Mouse (Mus musculus) thymus, adult 2 months (tissue): ENCODE results near the gene Mid1ip1. TPM values are rescaled to one million over a fixed set of nuclear protein-coding genes. Genes with fewer than 3 reads are reported as not detected.

Experiments
- DNase-seq: peaks from one replicate; pipeline ENCODE4 v3.0.0; 2021
- H3K27ac ChIP-seq: fragments of 200-500 bp; 2 replicates; pipeline ENCODE4 v1.5.1; 2012; ENCODE audit warnings: low read length, control low read depth; ENCODE audit not compliant: control insufficient read depth, insufficient read depth
- H3K27me3 ChIP-seq: fragments of 200-500 bp; 2 replicates; pipeline ENCODE4 v1.6.1; 2012; ENCODE audit warnings: mild to moderate bottlenecking, low read length, moderate library complexity, mixed read lengths; ENCODE audit not compliant: control insufficient read depth, insufficient read depth
- H3K36me3 ChIP-seq: fragments of 200-500 bp; 2 replicates; pipeline ENCODE4 v1.6.1; 2012; ENCODE audit warnings: mild to moderate bottlenecking, low read length, moderate library complexity; ENCODE audit not compliant: control insufficient read depth, insufficient read depth
- H3K4me1 ChIP-seq: fragments of 200-500 bp; replicated peaks from 2 replicates; pipeline ENCODE4 v1.6.1; 2012; ENCODE audit warnings: low read length; ENCODE audit not compliant: control insufficient read depth, insufficient read depth
- H3K4me3 ChIP-seq: fragments of 200-500 bp; 2 replicates; pipeline ENCODE4 v1.5.1; 2012; ENCODE audit warnings: mild to moderate bottlenecking, low read length, control low read depth, moderate library complexity; ENCODE audit not compliant: control insufficient read depth, insufficient read depth
- CTCF ChIP-seq: fragments of 200-500 bp; IDR thresholded peaks from 2 replicates; pipeline ENCODE4 v1.5.1; 2012; ENCODE audit warnings: mild to moderate bottlenecking, control low read depth, low read length, moderate library complexity, borderline replicate concordance; ENCODE audit not compliant: control insufficient read depth, poor library complexity, insufficient read depth; ENCODE audit errors: extremely low read depth
- POLR2A ChIP-seq: fragments of 200-500 bp; IDR thresholded peaks from 2 replicates; pipeline ENCODE4 v1.6.1; 2012; ENCODE audit warnings: mild to moderate bottlenecking, low read length, control low read depth, moderate library complexity; ENCODE audit not compliant: control insufficient read depth, poor library complexity, insufficient read depth; ENCODE audit errors: extremely low read depth
- WGBS: fragments of 180-500 bp; shearing (Covaris S2); methylation state at CpG from one replicate; pipeline ENCODE4 v1.1.7; 2018; 5-methylcytosine and 5-hydroxymethylcytosine counted together
- polyA plus RNA-seq: library from polyadenylated mRNA; depleted of rRNA; stranded (reverse); fragments of >200 nt; gene quantifications from 2 replicates; pipeline ENCODE4 v1.2.3, GENCODE M21; 2012; rRNA removed

Gene Mid1ip1
- polyA plus RNA-seq, 1 experiment, result 15.6 TPM

- Histone ChIP-seq H3K4me1 (no peaks in the 10 kb centered on the region), H3K4me3 (no peak overlapping the region), H3K27me3 (no peaks in the 10 kb centered on the region), H3K36me3 (no peaks in the 10 kb centered on the region), H3K27ac (no peak overlapping the region)
- WGBS, result 50% methylated on average over 1 of the region's 1 CpGs
- TF ChIP-seq CTCF, result no peak
- TF ChIP-seq POLR2A, result no peak
- DNase-seq, result no peak
These were observed 20.1 kb downstream of the Mid1ip1 start for GRCm38 (mm10) chrX:10734874-10735273.

- Histone ChIP-seq H3K4me1 (no peaks in the 10 kb centered on the region), H3K27ac (no peak overlapping the region), H3K36me3 (no peaks in the 10 kb centered on the region), H3K27me3 (no peaks in the 10 kb centered on the region), H3K4me3 (no peak overlapping the region)
- no peak for DNase-seq
- WGBS, result 92% methylated on average over 4 of the region's 4 CpGs
- TF ChIP-seq CTCF, result no peak
- TF ChIP-seq POLR2A, result no peak
These were observed 44.1 kb downstream of the Mid1ip1 start for GRCm38 (mm10) chrX:10758866-10759265.

- WGBS, result 81% methylated on average over 10 of the region's 10 CpGs
- Histone ChIP-seq H3K4me1 (no peaks in the 10 kb centered on the region), H3K4me3 (no peak overlapping the region), H3K27me3 (no peaks in the 10 kb centered on the region), H3K27ac (no peak overlapping the region), H3K36me3 (no peaks in the 10 kb centered on the region)
- TF ChIP-seq CTCF, result no peak
- no peak for TF ChIP-seq POLR2A
- no peak for DNase-seq
These were observed 48.7 kb downstream of the Mid1ip1 start for GRCm38 (mm10) chrX:10763476-10764016.

Other genes starting within 250 kb of the Mid1ip1 start
- 15.8 and 23.4 TPM in 2 replicates for gene Tspan7, start 229.9 kb upstream of the Mid1ip1 start, polyA plus RNA-seq